Mouse (Mus musculus): ENCODE results near the gene Olfr56.

DNA sequence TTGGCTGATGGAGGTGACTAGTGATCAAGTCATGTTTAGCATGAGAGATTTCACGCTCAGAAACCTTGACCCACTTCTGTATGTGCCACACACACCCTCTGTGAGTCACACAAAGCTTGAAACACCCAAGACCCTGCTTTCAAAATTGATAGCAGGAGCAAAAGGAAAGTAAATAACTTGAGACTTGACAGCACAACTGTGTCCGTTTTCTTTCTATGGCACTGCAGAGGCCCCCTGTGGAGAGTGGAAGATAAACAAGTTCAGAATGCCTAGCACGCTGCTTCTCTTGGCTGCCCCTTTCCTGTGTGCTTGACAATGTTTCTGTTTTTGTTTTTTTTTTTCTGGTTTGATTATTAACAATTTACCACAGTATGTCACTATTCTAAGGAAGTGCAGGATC is 106.2 kb downstream of the Olfr56 start:
- no peak for TF ChIP-seq GATA1 (IDR thresholded peaks at IDR 0.05; ENCODE audit: low read length)
- TF ChIP-seq TAL1 (IDR thresholded peaks at IDR 0.05; ENCODE audit: low read length) = no peak
